Mouse (Mus musculus) kidney, embryonic 15.5 days (tissue): ENCODE measurements around the gene Snapc4. TPM values are rescaled to one million over a fixed set of nuclear protein-coding genes. Genes with fewer than 3 reads are reported as not detected.
"Not testable (repeated sequence)": the region's sequence is repeated elsewhere in the genome, so short reads cannot be mapped to it uniquely, and the experiment has no call there.

Source experiments
- ATAC-seq: fragments of 200-750 bp; cut with Nextera tagmentation; replicated peaks from 2 replicates; pipeline ENCODE4 v1.8.0; 2017; ENCODE audit warnings: moderate TSS enrichment; ENCODE audit not compliant: low FRiP score
- H3K27ac ChIP-seq: fragments of 300-500 bp; sonication (generic); 2 replicates; pipeline ENCODE4 v1.5.1; 2015; ENCODE audit warnings: mild to moderate bottlenecking, inconsistent platforms
- H3K27me3 ChIP-seq: fragments of 300-500 bp; sonication (generic); 2 replicates; pipeline ENCODE4 v1.6.1; 2015; ENCODE audit warnings: inconsistent platforms
- H3K36me3 ChIP-seq: fragments of 300-500 bp; sonication (generic); 2 replicates; pipeline ENCODE4 v1.6.1; 2015; ENCODE audit warnings: inconsistent platforms
- H3K4me1 ChIP-seq: fragments of 300-500 bp; sonication (generic); 2 replicates; pipeline ENCODE4 v1.6.1; 2015; ENCODE audit warnings: inconsistent platforms
- H3K4me2 ChIP-seq: fragments of 300-500 bp; sonication (generic); 2 replicates; pipeline ENCODE4 v1.6.1; 2015; ENCODE audit warnings: moderate library complexity, mild to moderate bottlenecking, inconsistent platforms
- H3K4me3 ChIP-seq: fragments of 300-500 bp; sonication (generic); replicated peaks from 2 replicates; pipeline ENCODE4 v1.5.1; 2015; ENCODE audit warnings: mild to moderate bottlenecking, inconsistent platforms
- H3K9ac ChIP-seq: fragments of 300-500 bp; sonication (generic); 2 replicates; pipeline ENCODE4 v1.6.1; 2015; ENCODE audit warnings: mild to moderate bottlenecking, inconsistent platforms
- H3K9me3 ChIP-seq: fragments of 300-500 bp; sonication (generic); replicated peaks from 2 replicates; pipeline ENCODE4 v1.6.1; 2016; ENCODE audit warnings: inconsistent platforms
- WGBS: fragments of 180-500 bp; shearing (Covaris S2); methylation state at CpG from one replicate; pipeline ENCODE4 v1.1.7; 2015; ENCODE audit warnings: mixed read lengths; 5-methylcytosine and 5-hydroxymethylcytosine counted together
- polyA plus RNA-seq: library from polyadenylated mRNA; unstranded; fragments of >200 nt; fragmentation: Nextera tagmentation; extraction: Ambion mirVana; gene quantifications from 2 replicates; pipeline ENCODE4 v1.2.1, GENCODE M21; 2015

Snapc4 gene
- polyA plus RNA-seq, 1 experiment from 2014 or later: 31.3 TPM

GRCm38 (mm10) chr2:26402265-26402664 is 21.8 kb upstream of the Snapc4 start:
- no peak overlapping the region for H3K9ac ChIP-seq

DNA sequence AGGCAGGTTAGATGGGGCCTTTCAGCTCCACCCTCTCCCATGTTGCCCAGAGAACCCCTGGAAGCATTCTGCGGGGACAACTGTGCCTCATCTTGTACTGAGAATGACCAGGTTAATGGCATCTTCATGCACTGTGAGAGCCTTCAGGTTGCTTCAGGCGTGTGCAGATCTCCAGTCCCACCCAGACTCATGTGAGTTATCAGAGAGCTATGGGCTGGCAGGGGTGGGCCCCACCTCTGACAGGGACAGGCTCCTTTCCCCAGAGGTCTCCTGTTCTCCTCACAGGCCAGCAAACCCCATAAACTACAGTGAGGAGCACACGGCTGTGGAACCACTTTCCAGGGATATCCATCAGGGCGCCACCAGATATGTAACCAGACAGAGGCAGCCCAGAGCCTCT is 20.6 kb upstream of the Snapc4 start:
- WGBS: 88% methylated on average over 4 of the region's 4 CpGs

More at GRCm38 (mm10) chr2:26402265-26402664, 21.8 kb upstream of the Snapc4 start:
- H3K4me2 ChIP-seq: no peak overlapping the region
- no peaks in the 10 kb centered on the region for H3K27me3 ChIP-seq
- H3K4me1 ChIP-seq: peaks cover 27% of the 10 kb centered on the region
- no peak overlapping the region for H3K4me3 ChIP-seq
- ATAC-seq: no peak
- peaks cover 72% of the 10 kb centered on the region for H3K36me3 ChIP-seq
- H3K27ac ChIP-seq: no peak overlapping the region
- WGBS: 83% methylated on average over 1 of the region's 1 CpGs
- H3K9me3 ChIP-seq: no peaks in the 10 kb centered on the region

DNA sequence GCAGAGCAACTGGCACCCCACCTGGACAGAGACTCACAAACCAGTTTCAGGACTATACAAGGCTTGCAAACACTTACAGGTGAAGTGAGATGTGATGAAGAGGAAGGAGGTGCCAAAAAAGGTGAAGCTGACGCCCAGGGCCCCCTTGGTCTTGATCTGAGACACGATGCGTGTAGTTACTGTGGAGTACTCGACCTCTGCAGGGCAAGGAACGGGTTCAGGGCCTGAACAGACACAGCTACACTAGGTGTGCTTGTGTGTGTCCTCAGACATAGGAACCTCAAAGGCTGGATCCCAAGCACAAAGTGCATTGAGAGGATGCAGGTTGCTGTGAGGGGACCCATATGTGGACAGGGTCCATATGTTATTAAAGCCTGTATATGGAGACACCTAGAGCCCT is 19.8 kb upstream of the Snapc4 start:
- ATAC-seq: no peak
- Histone ChIP-seq H3K9me3 (no peaks in the 10 kb centered on the region), H3K4me1 (peaks cover 7% of the 10 kb centered on the region), H3K27me3 (no peaks in the 10 kb centered on the region), H3K4me2 (no peak overlapping the region), H3K9ac (no peak overlapping the region), H3K4me3 (no peak overlapping the region), H3K36me3 (peaks cover 76% of the 10 kb centered on the region), H3K27ac (no peak overlapping the region)
- 88% methylated on average over 5 of the region's 5 CpGs for WGBS

More for the DNA sequence above, 20.6 kb upstream of the Snapc4 start:
- Histone ChIP-seq H3K9ac (no peak overlapping the region), H3K36me3 (peaks cover 75% of the 10 kb centered on the region), H3K4me3 (no peak overlapping the region), H3K9me3 (no peaks in the 10 kb centered on the region), H3K4me1 (peaks cover 14% of the 10 kb centered on the region), H3K27me3 (no peaks in the 10 kb centered on the region), H3K4me2 (no peak overlapping the region), H3K27ac (no peak overlapping the region)
- ATAC-seq: no peak

GRCm38 (mm10) chr2:26399647-26400046 is 19.2 kb upstream of the Snapc4 start:
- no peak overlapping the region for H3K27ac ChIP-seq
- H3K4me2 ChIP-seq: no peak overlapping the region
- no peak overlapping the region for H3K4me3 ChIP-seq
- peaks cover 7% of the 10 kb centered on the region; the same call in 1 of the 2 replicates for H3K4me1 ChIP-seq
- H3K9me3 ChIP-seq: no peaks in the 10 kb centered on the region
- WGBS: 76% methylated on average over 5 of the region's 5 CpGs
- ATAC-seq: no peak
- H3K9ac ChIP-seq: no peak overlapping the region
- peaks cover 78% of the 10 kb centered on the region for H3K36me3 ChIP-seq
- no peaks in the 10 kb centered on the region for H3K27me3 ChIP-seq

- no peaks in the 10 kb centered on the region for H3K9me3 ChIP-seq
- peaks cover 7% of the 10 kb centered on the region; the same call in 1 of the 2 replicates for H3K4me1 ChIP-seq
- no peak overlapping the region for H3K27ac ChIP-seq
- H3K4me2 ChIP-seq: no peak overlapping the region
- no peak overlapping the region for H3K4me3 ChIP-seq
- H3K27me3 ChIP-seq: no peaks in the 10 kb centered on the region
- WGBS: 83% methylated on average over 8 of the region's 8 CpGs
- no peak for ATAC-seq
- peaks cover 85% of the 10 kb centered on the region for H3K36me3 ChIP-seq
- no peak overlapping the region for H3K9ac ChIP-seq
These were observed 18.5 kb upstream of the Snapc4 start for GRCm38 (mm10) chr2:26398978-26399377.

DNA sequence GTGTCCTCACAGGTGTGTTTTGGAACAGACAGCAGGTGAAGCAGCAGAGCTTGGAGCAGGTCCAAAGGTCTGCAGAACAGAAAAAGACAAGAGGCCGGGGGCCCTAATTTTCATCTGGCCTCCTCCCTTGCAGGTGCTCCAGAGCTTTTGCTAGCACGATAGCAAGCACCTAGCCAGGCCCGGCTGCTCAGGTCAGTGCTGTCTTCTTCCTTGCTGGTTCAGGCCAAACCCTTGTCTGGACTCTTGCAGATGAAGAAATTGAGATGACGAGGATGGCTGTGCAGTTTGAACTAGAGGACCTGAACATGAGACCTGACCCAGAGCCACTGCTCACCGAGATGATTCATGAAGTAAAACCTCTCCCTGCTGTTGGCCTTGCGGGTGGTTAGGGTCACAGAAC is 11.2 kb upstream of the Snapc4 start:
- no peak overlapping the region for H3K9ac ChIP-seq
- WGBS: 89% methylated on average over 6 of the region's 6 CpGs
- no peak overlapping the region for H3K4me2 ChIP-seq
- peaks cover 21% of the 10 kb centered on the region for H3K4me1 ChIP-seq
- no peaks in the 10 kb centered on the region for H3K27me3 ChIP-seq
- peaks cover 75% of the 10 kb centered on the region for H3K36me3 ChIP-seq
- H3K4me3 ChIP-seq: no peak overlapping the region
- no peaks in the 10 kb centered on the region for H3K9me3 ChIP-seq
- no peak overlapping the region for H3K27ac ChIP-seq
- no peak for ATAC-seq

GRCm38 (mm10) chr2:26390954-26391353 is 10.5 kb upstream of the Snapc4 start:
- 81% methylated on average over 3 of the region's 3 CpGs for WGBS
- H3K27ac ChIP-seq: no peak overlapping the region
- H3K27me3 ChIP-seq: no peaks in the 10 kb centered on the region
- no peaks in the 10 kb centered on the region for H3K9me3 ChIP-seq
- H3K4me1 ChIP-seq: peaks cover 21% of the 10 kb centered on the region
- no peak overlapping the region for H3K9ac ChIP-seq
- peaks cover 75% of the 10 kb centered on the region for H3K36me3 ChIP-seq
- no peak for ATAC-seq
- H3K4me2 ChIP-seq: no peak overlapping the region
- H3K4me3 ChIP-seq: no peak overlapping the region

DNA sequence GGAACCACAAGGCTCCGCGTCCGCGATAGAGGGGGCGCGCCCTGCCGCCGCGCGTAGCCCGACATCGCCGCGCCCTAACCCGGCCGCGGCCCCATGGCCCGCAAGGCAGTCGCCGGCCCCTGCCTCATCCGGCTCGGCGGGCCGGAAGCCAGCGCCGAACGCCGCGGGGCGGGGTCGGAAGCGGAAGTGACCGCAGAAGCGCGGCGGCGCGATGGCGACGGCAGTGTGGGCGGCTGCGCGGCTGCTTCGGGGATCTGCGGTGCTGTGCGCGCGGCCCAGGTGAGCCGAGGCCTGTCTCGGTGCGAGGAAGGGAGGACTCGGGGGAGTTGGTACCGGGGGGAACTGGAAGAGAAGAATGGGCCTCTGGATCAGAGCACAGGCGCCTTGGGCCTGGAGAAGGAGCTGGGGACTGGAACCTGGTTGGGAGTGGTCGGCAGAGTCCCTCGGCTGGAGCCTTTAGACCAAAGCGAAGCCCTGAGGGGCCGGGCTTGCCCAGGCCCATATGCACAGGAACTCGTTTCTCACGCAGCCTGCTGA is 8.8 kb upstream of the Snapc4 start, which contains the start of the genes Entr1 and Pmpca:
Gene Entr1, minus strand, starts transcription at position 163 of the 537 bp plus-strand sequence.
Gene Pmpca, plus strand, starts transcription at position 186 of the 537 bp plus-strand sequence.
- under 1% methylated on average over 60 of the region's 60 CpGs for WGBS

GRCm38 (mm10) chr2:26388682-26389153 is 8.3 kb upstream of the Snapc4 start:
- H3K9ac ChIP-seq: peak overlapping the region; percentile 95
- peaks cover 75% of the 10 kb centered on the region for H3K36me3 ChIP-seq
- under 1% methylated on average over 43 of the region's 45 CpGs for WGBS
- peaks cover 21% of the 10 kb centered on the region for H3K4me1 ChIP-seq
- no peaks in the 10 kb centered on the region for H3K27me3 ChIP-seq
- no peaks in the 10 kb centered on the region for H3K9me3 ChIP-seq
- H3K27ac ChIP-seq: peak overlapping the region; percentile 71
- ATAC-seq: peak; percentile 68
- peak overlapping the region; percentile 72 for H3K4me2 ChIP-seq
- H3K4me3 ChIP-seq: peak overlapping the region; percentile 97

More for the DNA sequence above, 8.8 kb upstream of the Snapc4 start, which contains the start of the genes Entr1 and Pmpca:
- Histone ChIP-seq H3K9me3 (no peaks in the 10 kb centered on the region), H3K4me1 (peaks cover 21% of the 10 kb centered on the region), H3K36me3 (peaks cover 75% of the 10 kb centered on the region), H3K27ac (peak within 1 kb of the TSS; percentile 72), H3K4me3 (peak within 1 kb of the TSS; percentile 97), H3K4me2 (peak within 1 kb of the TSS; percentile 72), H3K27me3 (no peaks in the 10 kb centered on the region), H3K9ac (peak within 1 kb of the TSS; percentile 95)
- ATAC-seq: peak; percentile 89

DNA sequence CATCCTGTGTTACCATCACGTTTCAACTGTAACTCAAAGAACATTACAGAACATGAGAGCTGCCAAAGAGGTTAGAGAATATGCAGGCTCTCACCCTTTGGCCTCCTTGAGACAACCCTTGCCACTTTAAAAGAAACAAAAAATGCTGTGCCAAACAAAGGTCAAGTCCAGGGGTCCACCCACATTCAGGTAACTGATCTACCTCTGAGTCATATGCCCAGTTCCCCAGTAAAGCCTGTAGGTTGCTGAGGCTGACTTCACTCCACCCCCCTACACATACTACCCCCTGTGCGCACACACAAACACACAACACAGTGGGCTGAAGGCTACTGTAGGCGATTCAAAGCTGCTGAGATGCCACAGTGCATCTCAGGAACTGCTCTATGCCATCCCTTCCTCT is 7.3 kb upstream of the Snapc4 start:
- H3K4me2 ChIP-seq: peak overlapping the region; percentile 72
- H3K4me3 ChIP-seq: peak overlapping the region; percentile 97
- H3K36me3 ChIP-seq: peaks cover 75% of the 10 kb centered on the region
- H3K27me3 ChIP-seq: no peaks in the 10 kb centered on the region
- WGBS: 84% methylated on average over 3 of the region's 3 CpGs
- no peak for ATAC-seq
- peaks cover 21% of the 10 kb centered on the region for H3K4me1 ChIP-seq
- no peak overlapping the region for H3K27ac ChIP-seq
- no peaks in the 10 kb centered on the region for H3K9me3 ChIP-seq
- H3K9ac ChIP-seq: 0 out of 2 replicates have a peak overlapping the region, but pooled peaks have one; percentile 95

- not testable (repeated sequence) for ATAC-seq
These were observed 418 bp upstream of the Snapc4 start for GRCm38 (mm10) chr2:26380871-26381270.

DNA sequence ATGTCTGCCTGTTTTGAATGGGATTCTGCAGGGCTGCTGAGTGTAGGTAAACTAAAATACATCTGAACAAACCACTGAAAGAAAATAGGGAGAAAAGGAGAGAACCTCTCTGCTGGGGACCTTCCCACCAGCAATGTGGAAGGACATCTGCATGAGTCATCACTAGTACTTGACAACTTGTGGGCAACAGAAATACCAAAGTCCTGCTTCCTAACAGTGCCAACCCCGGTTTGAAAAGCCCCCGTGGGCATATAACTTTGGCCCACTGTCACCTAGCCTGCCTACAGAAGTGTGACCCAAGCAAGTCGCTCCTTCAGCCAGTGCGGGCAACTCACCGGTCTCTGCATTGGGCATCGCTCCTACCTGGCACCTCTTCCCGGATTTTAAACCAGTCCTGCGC is 8.1 kb downstream of the Snapc4 start:
- Histone ChIP-seq H3K36me3 (peaks cover 100% of the 10 kb centered on the region), H3K4me2 (no peak overlapping the region), H3K27me3 (no peaks in the 10 kb centered on the region), H3K4me1 (no peaks in the 10 kb centered on the region), H3K9me3 (no peaks in the 10 kb centered on the region), H3K9ac (no peak overlapping the region), H3K4me3 (no peak overlapping the region), H3K27ac (no peak overlapping the region)
- 93% methylated on average over 8 of the region's 8 CpGs for WGBS
- no peak for ATAC-seq

More at GRCm38 (mm10) chr2:26380871-26381270, 418 bp upstream of the Snapc4 start:
- not testable (repeated sequence) for H3K9me3 ChIP-seq, H3K27me3 ChIP-seq, H3K4me1 ChIP-seq
- Histone ChIP-seq H3K36me3 (peaks cover 75% of the 10 kb centered on the region), H3K27ac (0 out of 2 replicates have a peak overlapping the region, but pooled peaks have one; percentile 70), H3K4me3 (peak overlapping the region; percentile 86), H3K4me2 (peak overlapping the region; percentile 95), H3K9ac (peak overlapping the region; percentile 83)
- WGBS: 50% methylated on average over 4 of the region's 6 CpGs
